Mouse (Mus musculus) lung, postnatal 25 days (tissue): ENCODE measurements around the gene Uxs1.

Source experiments
- DNase-seq: peaks from one replicate; pipeline ENCODE4 v3.0.0; 2022; ENCODE audit warnings: low spot score

The Uxs1 gene

GRCm38 (mm10) chr1:43798048-43798447, 29.6 kb downstream of the Uxs1 start:
- no peak for DNase-seq

- no peak for DNase-seq
Observed at GRCm38 (mm10) chr1:43789765-43790164, 37.8 kb downstream of the Uxs1 start.

- DNase-seq: no peak
Observed at GRCm38 (mm10) chr1:43786711-43787110, 40.9 kb downstream of the Uxs1 start.

- no peak for DNase-seq
Observed at GRCm38 (mm10) chr1:43785316-43785715, 42.3 kb downstream of the Uxs1 start.

GRCm38 (mm10) chr1:43783186-43783585, 44.4 kb downstream of the Uxs1 start:
- no peak for DNase-seq

GRCm38 (mm10) chr1:43782680-43783079, 44.9 kb downstream of the Uxs1 start:
- DNase-seq: no peak

- no peak for DNase-seq
Observed at GRCm38 (mm10) chr1:43781672-43782071, 45.9 kb downstream of the Uxs1 start.

- DNase-seq: no peak
Observed at GRCm38 (mm10) chr1:43781195-43781594, 46.4 kb downstream of the Uxs1 start.

- DNase-seq: peak; percentile 16
Observed at GRCm38 (mm10) chr1:43776106-43776505, 51.5 kb downstream of the Uxs1 start.

- DNase-seq: no peak
Observed at GRCm38 (mm10) chr1:43774126-43774525, 53.5 kb downstream of the Uxs1 start.

- no peak for DNase-seq
Observed at GRCm38 (mm10) chr1:43772694-43773093, 54.9 kb downstream of the Uxs1 start.

GRCm38 (mm10) chr1:43770032-43770431, 57.6 kb downstream of the Uxs1 start:
- DNase-seq: no peak

GRCm38 (mm10) chr1:43769348-43769747, 58.3 kb downstream of the Uxs1 start:
- DNase-seq: no peak

- DNase-seq: no peak
Observed at GRCm38 (mm10) chr1:43768385-43768990, 59.1 kb downstream of the Uxs1 start.

- DNase-seq: no peak
Observed at GRCm38 (mm10) chr1:43766328-43766727, 61.3 kb downstream of the Uxs1 start.

GRCm38 (mm10) chr1:43764481-43764880, 63.1 kb downstream of the Uxs1 start:
- DNase-seq: no peak

GRCm38 (mm10) chr1:43760085-43760484, 67.5 kb downstream of the Uxs1 start:
- no peak for DNase-seq

GRCm38 (mm10) chr1:43754448-43755312, 72.9 kb downstream of the Uxs1 start:
- peak; percentile 2 for DNase-seq

- no peak for DNase-seq
Observed at GRCm38 (mm10) chr1:43738519-43738894, 89.1 kb downstream of the Uxs1 start.

GRCm38 (mm10) chr1:43737812-43738518, 89.6 kb downstream of the Uxs1 start:
- DNase-seq: peak; percentile 36

- DNase-seq: no peak
Observed at GRCm38 (mm10) chr1:43732657-43733056, 94.9 kb downstream of the Uxs1 start.

- no peak for DNase-seq
Observed at GRCm38 (mm10) chr1:43732100-43732499, 95.5 kb downstream of the Uxs1 start.

- DNase-seq: peak; percentile 15
Observed at GRCm38 (mm10) chr1:43730491-43730924, 97.1 kb downstream of the Uxs1 start, which contains the start of gene 1500015O10Rik. Gene 1500015O10Rik (plus strand): TSS chr1:43730602.
